Mouse (Mus musculus) embryonic facial prominence, embryonic 12.5 days (tissue): ENCODE measurements around the gene Cuta. TPM values are rescaled to one million over a fixed set of nuclear protein-coding genes. Genes with fewer than 3 reads are reported as not detected.
A peak's percentile ranks its signal among the peaks of the same experiment; 100 is the strongest.

Source experiments
- ATAC-seq: fragments of 200-750 bp; cut with Nextera tagmentation; 2 replicates; pipeline ENCODE4 v1.8.0; 2017; ENCODE audit not compliant: insufficient number of reproducible peaks, insufficient read depth, low FRiP score, low TSS enrichment
- H3K27ac ChIP-seq: fragments of 300-500 bp; sonication (generic); 2 replicates; pipeline ENCODE4 v1.5.1; 2016; ENCODE audit warnings: mild to moderate bottlenecking
- H3K27me3 ChIP-seq: fragments of 300-500 bp; sonication (generic); 2 replicates; pipeline ENCODE4 v1.6.1; 2016; ENCODE audit warnings: mild to moderate bottlenecking, moderate library complexity
- H3K36me3 ChIP-seq: fragments of 300-500 bp; sonication (generic); 2 replicates; pipeline ENCODE4 v1.6.1; 2016; ENCODE audit warnings: mild to moderate bottlenecking
- H3K4me1 ChIP-seq: fragments of 300-500 bp; sonication (generic); 2 replicates; pipeline ENCODE4 v1.6.1; 2016
- H3K4me2 ChIP-seq: fragments of 300-500 bp; sonication (generic); replicated peaks from 2 replicates; pipeline ENCODE4 v1.6.1; 2016; ENCODE audit warnings: mild to moderate bottlenecking, moderate library complexity
- H3K4me3 ChIP-seq: fragments of 300-500 bp; sonication (generic); 2 replicates; pipeline ENCODE4 v1.5.1; 2016; ENCODE audit warnings: mild to moderate bottlenecking
- H3K9ac ChIP-seq: fragments of 300-500 bp; sonication (generic); 2 replicates; pipeline ENCODE4 v1.6.1; 2016; ENCODE audit warnings: mild to moderate bottlenecking, moderate library complexity
- H3K9me3 ChIP-seq: fragments of 300-500 bp; sonication (generic); 2 replicates; pipeline ENCODE4 v1.6.1; 2016; ENCODE audit warnings: mild to moderate bottlenecking, moderate library complexity
- WGBS: fragments of 180-500 bp; shearing (Covaris S2); methylation state at CpG from one replicate; pipeline ENCODE4 v1.1.7; 2016; 5-methylcytosine and 5-hydroxymethylcytosine counted together
- polyA plus RNA-seq: library from polyadenylated mRNA; unstranded; fragments of >200 nt; fragmentation: Nextera tagmentation; extraction: Ambion mirVana; gene quantifications from 2 replicates; pipeline ENCODE4 v1.2.1, GENCODE M21; 2016

Gene Cuta
- polyA plus RNA-seq, 1 experiment from 2014 or later = 174 TPM

GRCm38 (mm10) chr17:26941841-26942570 is 2.6 kb upstream of the Cuta start:
- H3K27me3 ChIP-seq = no peaks in the 10 kb centered on the region
- peak overlapping the region; percentile 97 for H3K27ac ChIP-seq
- peak overlapping the region; percentile 97 for H3K4me2 ChIP-seq
- peak overlapping the region; percentile 62 for H3K4me3 ChIP-seq
- H3K36me3 ChIP-seq = peaks cover 5% of the 10 kb centered on the region; the same call in 1 of the 2 replicates
- no peak for ATAC-seq
- no peaks in the 10 kb centered on the region for H3K9me3 ChIP-seq
- peaks cover 56% of the 10 kb centered on the region for H3K4me1 ChIP-seq
- 9% methylated on average over 4 of the region's 4 CpGs for WGBS
- H3K9ac ChIP-seq = peak overlapping the region; percentile 73

DNA sequence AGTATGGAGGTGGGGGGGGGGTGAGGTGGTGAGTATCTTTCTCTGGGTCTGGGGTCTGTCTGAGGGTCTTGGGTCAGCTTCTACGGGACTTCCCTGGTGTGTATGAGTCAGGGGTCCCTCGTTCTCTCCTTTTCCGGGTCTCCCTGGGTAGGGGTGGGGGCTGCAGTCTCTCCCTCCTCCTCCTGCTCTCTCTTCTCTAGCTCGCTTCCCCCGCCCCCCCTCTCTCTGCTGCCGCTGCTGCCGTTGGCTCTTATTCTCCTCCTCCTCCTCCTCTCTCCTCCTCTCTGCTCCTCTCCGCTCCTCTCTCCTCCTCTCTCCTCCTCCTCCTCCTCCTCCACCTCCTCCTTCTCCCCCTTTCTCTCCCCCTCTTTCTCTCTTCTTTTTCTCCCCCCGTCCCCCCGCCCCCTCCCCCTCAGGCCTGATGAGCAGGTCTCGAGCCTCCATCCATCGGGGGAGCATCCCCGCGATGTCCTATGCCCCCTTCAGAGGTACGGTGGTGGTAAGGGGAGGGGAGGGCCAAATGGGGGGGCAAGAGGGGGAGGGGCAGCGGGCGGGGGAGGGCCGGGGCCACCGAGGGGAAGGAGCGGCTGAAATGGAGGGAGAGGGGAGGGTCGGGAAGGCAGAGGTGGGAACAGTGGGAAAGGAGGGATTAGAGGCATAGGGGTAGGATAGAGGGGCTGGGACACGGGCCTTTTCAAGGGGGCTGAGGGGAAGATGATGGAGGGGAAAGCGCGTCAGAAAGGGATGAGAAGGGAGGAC is 1.8 kb upstream of the Cuta start, which contains the start of gene Syngap1:
TSS of gene Syngap1 (plus strand) at position 223 of the 759 bp plus-strand sequence.
- Histone ChIP-seq H3K36me3 (peaks cover 13% of the 10 kb centered on the region), H3K9me3 (no peaks in the 10 kb centered on the region), H3K4me2 (peak within 1 kb of the TSS; percentile 97), H3K4me3 (peak within 1 kb of the TSS; percentile 74), H3K27me3 (no peaks in the 10 kb centered on the region), H3K4me1 (peaks cover 50% of the 10 kb centered on the region), H3K27ac (peak within 1 kb of the TSS; percentile 97), H3K9ac (peak within 1 kb of the TSS; percentile 77)
- 0 out of 2 replicates have a peak, but pooled peaks have one; percentile 19 for ATAC-seq
- 1% methylated on average over 22 of the region's 24 CpGs for WGBS

GRCm38 (mm10) chr17:26939973-26940300 is 568 bp upstream of the Cuta start:
- 0% methylated on average over 3 of the region's 3 CpGs for WGBS
- no peak for ATAC-seq
- peak overlapping the region; percentile 77 for H3K9ac ChIP-seq
- H3K9me3 ChIP-seq = no peaks in the 10 kb centered on the region
- peak overlapping the region; percentile 97 for H3K4me2 ChIP-seq
- peaks cover 40% of the 10 kb centered on the region for H3K4me1 ChIP-seq
- peak overlapping the region; percentile 97 for H3K27ac ChIP-seq
- no peaks in the 10 kb centered on the region for H3K27me3 ChIP-seq
- H3K4me3 ChIP-seq = peak overlapping the region; percentile 74
- H3K36me3 ChIP-seq = peaks cover 24% of the 10 kb centered on the region

- Histone ChIP-seq H3K27ac (peak overlapping the region; percentile 97), H3K27me3 (no peaks in the 10 kb centered on the region), H3K9ac (peak overlapping the region; percentile 82), H3K4me3 (peak overlapping the region; percentile 74), H3K36me3 (peaks cover 28% of the 10 kb centered on the region), H3K9me3 (no peaks in the 10 kb centered on the region), H3K4me1 (peaks cover 41% of the 10 kb centered on the region), H3K4me2 (peak overlapping the region; percentile 97)
- no peak for ATAC-seq
- WGBS = under 1% methylated on average over 22 of the region's 22 CpGs
Measured at GRCm38 (mm10) chr17:26938731-26939130, 638 bp downstream of the Cuta start.

DNA sequence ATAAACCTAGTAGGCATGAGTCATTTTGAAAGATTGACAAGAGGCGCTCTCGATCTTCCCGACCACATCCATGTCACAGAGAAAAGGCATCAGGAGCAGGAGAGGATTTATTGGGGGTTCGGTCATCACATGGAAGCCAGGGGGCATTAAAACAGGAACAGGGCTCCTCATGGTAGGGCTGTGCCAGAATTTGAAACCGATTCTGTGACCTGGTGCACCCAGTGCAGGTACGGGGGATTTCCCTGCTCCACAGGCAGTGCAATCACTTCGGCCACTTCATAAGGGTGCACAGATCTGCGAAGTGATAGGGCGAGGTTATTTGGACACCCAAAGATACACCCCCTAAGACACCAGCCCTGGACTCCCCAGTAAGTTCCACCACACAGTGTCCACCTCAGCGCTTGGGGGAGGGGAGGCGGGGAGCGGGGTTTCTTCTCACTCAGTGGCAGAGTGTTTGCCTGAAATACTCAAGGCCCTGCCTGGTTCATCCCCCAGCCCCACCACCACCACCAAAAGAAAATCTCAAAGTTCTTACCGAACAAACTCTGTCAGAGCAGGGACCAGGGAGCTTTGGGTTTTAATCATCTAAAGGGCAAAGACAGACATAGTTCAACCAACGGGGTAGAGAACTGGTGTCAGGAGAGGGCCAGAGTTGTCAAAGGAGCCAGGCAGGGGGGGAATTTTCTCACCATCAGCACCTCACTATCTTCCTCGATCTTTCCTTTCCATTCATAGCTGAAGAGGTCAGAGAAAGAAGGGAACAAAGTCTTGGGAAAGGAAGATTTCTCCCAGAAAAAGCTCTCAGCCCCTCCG is 1.3 kb downstream of the Cuta start:
- Histone ChIP-seq H3K4me1 (peaks cover 47% of the 10 kb centered on the region), H3K36me3 (peaks cover 28% of the 10 kb centered on the region), H3K9me3 (no peaks in the 10 kb centered on the region), H3K4me2 (peak overlapping the region; percentile 97), H3K27ac (peak overlapping the region; percentile 97), H3K27me3 (no peaks in the 10 kb centered on the region), H3K4me3 (peak overlapping the region; percentile 74), H3K9ac (peak overlapping the region; percentile 82)
- 58% methylated on average over 16 of the region's 16 CpGs for WGBS
- no peak for ATAC-seq

- WGBS = 86% methylated on average over 15 of the region's 15 CpGs
- H3K4me3 ChIP-seq = no peak overlapping the region
- H3K4me1 ChIP-seq = peaks cover 39% of the 10 kb centered on the region
Measured at GRCm38 (mm10) chr17:26936921-26937695, 2.3 kb downstream of the Cuta start.

GRCm38 (mm10) chr17:26936453-26936852 is 2.9 kb downstream of the Cuta start:
- Histone ChIP-seq H3K27me3 (no peaks in the 10 kb centered on the region), H3K9me3 (no peaks in the 10 kb centered on the region), H3K9ac (peak overlapping the region; percentile 24; the same call in 1 of the 2 replicates), H3K36me3 (peaks cover 28% of the 10 kb centered on the region), H3K4me1 (peaks cover 37% of the 10 kb centered on the region), H3K4me2 (no peak overlapping the region), H3K4me3 (no peak overlapping the region), H3K27ac (no peak overlapping the region)
- WGBS = 79% methylated on average over 12 of the region's 12 CpGs
- ATAC-seq = no peak

More at GRCm38 (mm10) chr17:26936921-26937695, 2.3 kb downstream of the Cuta start:
- peaks cover 28% of the 10 kb centered on the region for H3K36me3 ChIP-seq
- no peak overlapping the region for H3K4me2 ChIP-seq
- H3K27me3 ChIP-seq = no peaks in the 10 kb centered on the region
- no peak overlapping the region for H3K27ac ChIP-seq
- ATAC-seq = no peak
- no peaks in the 10 kb centered on the region for H3K9me3 ChIP-seq
- no peak overlapping the region for H3K9ac ChIP-seq

- WGBS = 93% methylated on average over 9 of the region's 9 CpGs
- no peaks in the 10 kb centered on the region for H3K27me3 ChIP-seq
- H3K9ac ChIP-seq = no peak overlapping the region
- no peak overlapping the region for H3K4me2 ChIP-seq
- no peak for ATAC-seq
- no peaks in the 10 kb centered on the region for H3K9me3 ChIP-seq
- H3K4me3 ChIP-seq = no peak overlapping the region
- peaks cover 28% of the 10 kb centered on the region for H3K36me3 ChIP-seq
- peaks cover 27% of the 10 kb centered on the region for H3K4me1 ChIP-seq
- no peak overlapping the region for H3K27ac ChIP-seq
Measured at GRCm38 (mm10) chr17:26935027-26935426, 4.3 kb downstream of the Cuta start.

DNA sequence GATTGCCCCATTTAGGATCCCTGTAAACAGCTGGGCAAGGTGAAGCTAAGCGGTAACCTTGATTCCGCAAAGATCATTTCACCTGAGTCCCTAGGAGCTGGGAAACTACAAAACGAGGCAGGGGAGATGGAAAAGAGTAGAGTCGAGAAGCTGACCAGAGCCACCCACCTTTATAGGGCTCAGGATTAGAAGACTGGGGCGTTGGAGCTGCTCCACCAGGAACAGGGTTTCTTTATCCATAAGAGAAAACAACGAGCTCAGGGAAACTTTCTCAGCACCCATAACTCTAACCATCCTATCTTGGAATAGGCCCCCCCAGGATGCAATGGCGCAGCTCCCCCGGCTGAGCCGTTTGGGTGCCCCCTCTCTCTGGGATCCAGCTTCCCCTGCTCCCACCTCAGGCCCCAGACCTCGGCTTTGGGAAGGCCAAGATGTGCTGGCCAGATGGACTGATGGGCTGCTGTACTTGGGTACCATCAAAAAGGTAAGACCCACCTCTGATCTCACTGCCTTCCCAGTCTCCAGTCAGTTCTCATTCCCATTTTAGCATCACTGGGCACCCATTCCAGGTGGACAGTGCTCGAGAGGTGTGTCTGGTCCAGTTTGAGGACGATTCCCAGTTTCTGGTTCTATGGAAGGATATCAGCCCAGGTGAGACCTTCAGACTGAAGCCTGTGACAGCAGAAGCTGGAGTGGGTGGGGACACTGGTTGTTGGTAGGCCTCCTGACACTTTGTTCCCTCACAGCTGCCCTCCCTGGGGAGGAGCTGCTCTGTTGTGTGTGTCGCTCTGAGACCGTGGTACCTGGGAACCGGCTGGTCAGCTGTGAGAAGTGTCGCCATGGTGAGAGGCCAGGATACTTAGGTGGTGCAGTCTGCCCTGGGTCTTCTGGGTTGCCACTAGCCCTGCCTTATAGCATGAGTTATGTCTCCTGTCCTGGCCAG is 5.2 kb downstream of the Cuta start:
- H3K36me3 ChIP-seq = peaks cover 36% of the 10 kb centered on the region
- no peak for ATAC-seq
- peak overlapping the region; percentile 81 for H3K9ac ChIP-seq
- H3K4me1 ChIP-seq = peaks cover 26% of the 10 kb centered on the region
- 83% methylated on average over 16 of the region's 16 CpGs for WGBS
- H3K9me3 ChIP-seq = no peaks in the 10 kb centered on the region
- peak overlapping the region; percentile 85 for H3K4me3 ChIP-seq
- H3K27me3 ChIP-seq = no peaks in the 10 kb centered on the region
- H3K4me2 ChIP-seq = peak overlapping the region; percentile 93
- H3K27ac ChIP-seq = peak overlapping the region; percentile 79

GRCm38 (mm10) chr17:26933419-26933818 is 6.0 kb downstream of the Cuta start:
- Histone ChIP-seq H3K27ac (peak overlapping the region; percentile 79), H3K36me3 (peaks cover 42% of the 10 kb centered on the region)

More at GRCm38 (mm10) chr17:26933419-26933818, 6.0 kb downstream of the Cuta start:
- Histone ChIP-seq H3K4me2 (peak overlapping the region; percentile 93), H3K9me3 (no peaks in the 10 kb centered on the region), H3K4me1 (peaks cover 23% of the 10 kb centered on the region), H3K4me3 (peak overlapping the region; percentile 85), H3K9ac (peak overlapping the region; percentile 81), H3K27me3 (no peaks in the 10 kb centered on the region)
- 8% methylated on average over 13 of the region's 13 CpGs for WGBS
- ATAC-seq = peak; percentile 13
